Mouse (Mus musculus) skeletal muscle tissue, adult 2 months (tissue): Measurements from ENCODE around the gene Muc5b.
"Not testable (repeated sequence)": the region's sequence is repeated elsewhere in the genome, so short reads cannot be mapped to it uniquely, and the experiment has no call there.

Experiments
- DNase-seq: peaks from one replicate; pipeline ENCODE4 v3.0.0-alpha.2; 2012; ENCODE audit warnings: low read depth, low spot score

Muc5b gene

GRCm38 (mm10) chr7:141838779-141839178 is at the start of gene Muc5b:
Gene Muc5b (plus strand): TSS chr7:141839070.
- DNase-seq, result no peak

GRCm38 (mm10) chr7:141794251-141794650 is 44.6 kb upstream of the Muc5b start:
- DNase-seq, result no peak

GRCm38 (mm10) chr7:141803206-141803605 is 35.7 kb upstream of the Muc5b start:
- DNase-seq, result no peak

GRCm38 (mm10) chr7:141805384-141805783 is 33.5 kb upstream of the Muc5b start:
- DNase-seq, result no peak

- not testable (repeated sequence) for DNase-seq
These were observed 31.0 kb upstream of the Muc5b start for GRCm38 (mm10) chr7:141807823-141808222.

GRCm38 (mm10) chr7:141809933-141810332 is 28.9 kb upstream of the Muc5b start:
- not testable (repeated sequence) for DNase-seq

GRCm38 (mm10) chr7:141813321-141813720 is 25.5 kb upstream of the Muc5b start:
- DNase-seq, result no peak

GRCm38 (mm10) chr7:141815361-141815760 is 23.5 kb upstream of the Muc5b start:
- peak; percentile 4 for DNase-seq

GRCm38 (mm10) chr7:141817355-141818075 is 21.4 kb upstream of the Muc5b start:
- DNase-seq, result no peak

- DNase-seq, result no peak
These were observed 20.6 kb upstream of the Muc5b start for GRCm38 (mm10) chr7:141818267-141818666.

GRCm38 (mm10) chr7:141822582-141823261 is 16.1 kb upstream of the Muc5b start:
- no peak for DNase-seq

- no peak for DNase-seq
These were observed 15.2 kb upstream of the Muc5b start for GRCm38 (mm10) chr7:141823699-141824098.

- no peak for DNase-seq
These were observed 14.5 kb upstream of the Muc5b start for GRCm38 (mm10) chr7:141824398-141824797.

- DNase-seq, result no peak
These were observed 2.9 kb upstream of the Muc5b start for GRCm38 (mm10) chr7:141835941-141836340.

GRCm38 (mm10) chr7:141836423-141836822 is 2.4 kb upstream of the Muc5b start:
- DNase-seq, result no peak

- DNase-seq, result no peak
These were observed 1.5 kb downstream of the Muc5b start for GRCm38 (mm10) chr7:141840354-141840753.

- no peak for DNase-seq
These were observed 22.2 kb downstream of the Muc5b start for GRCm38 (mm10) chr7:141861046-141861445.

GRCm38 (mm10) chr7:141869644-141870043 is 30.8 kb downstream of the Muc5b start:
- no peak for DNase-seq

GRCm38 (mm10) chr7:141870553-141870952 is 31.7 kb downstream of the Muc5b start:
- DNase-seq, result no peak

- DNase-seq, result no peak
These were observed 36.0 kb downstream of the Muc5b start for GRCm38 (mm10) chr7:141874891-141875290.

GRCm38 (mm10) chr7:141878813-141879212 is 39.9 kb downstream of the Muc5b start:
- DNase-seq, result no peak

GRCm38 (mm10) chr7:141892151-141892550 is 53.3 kb downstream of the Muc5b start:
- DNase-seq, result no peak

- no peak for DNase-seq
These were observed 63.0 kb downstream of the Muc5b start for GRCm38 (mm10) chr7:141901825-141902224.
